Mouse (Mus musculus): ENCODE measurements around the gene Slc28a3. TPM values are rescaled to one million over a fixed set of nuclear protein-coding genes. Genes with fewer than 3 reads are reported as not detected.

The Slc28a3 gene
- polyA plus RNA-seq, 1 experiment, result not detected

- TF ChIP-seq POLR2A (IDR thresholded peaks at IDR 0.05; ENCODE audit: low read depth, low read length) (peak; percentile 25; the same call in 1 of the 2 replicates), CTCF (IDR thresholded peaks at IDR 0.05; ENCODE audit: borderline replicate concordance, insufficient read depth, low read length) (no peak)
- H3K4me3 ChIP-seq (ENCODE audit: insufficient read depth, low read length), result no peak overlapping the region
- H3K4me1 ChIP-seq (ENCODE audit: control insufficient read depth, insufficient read depth, low read length), result peaks cover 10% of the 10 kb centered on the region
- H3K27ac ChIP-seq (ENCODE audit: insufficient read depth, low read length), result peak overlapping the region; percentile 96
These were observed 76.3 kb downstream of the Slc28a3 start for GRCm38 (mm10) chr13:58534216-58534841.

DNA sequence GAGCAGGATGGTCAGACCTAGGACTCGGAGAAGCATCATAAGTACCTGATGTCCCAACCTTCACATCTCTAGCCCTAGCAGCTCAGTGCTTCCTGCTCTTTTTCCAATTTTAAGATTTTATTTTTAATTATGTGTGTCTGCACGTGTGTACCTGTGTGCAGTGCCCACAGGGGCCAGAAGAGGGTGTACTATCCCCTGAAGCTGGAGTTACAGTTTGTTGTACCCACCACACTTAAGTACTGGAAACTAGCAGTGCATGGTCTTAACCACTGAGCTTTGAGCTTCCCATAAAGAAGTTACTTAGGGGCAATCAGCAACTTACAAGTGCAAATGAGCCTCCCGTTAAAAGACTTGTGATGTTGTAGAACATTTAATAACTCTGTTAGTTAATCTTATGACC, 86.1 kb downstream of the Slc28a3 start:
- Histone ChIP-seq H3K4me3 (ENCODE audit: insufficient read depth, low read length) (no peak overlapping the region), H3K4me1 (ENCODE audit: control insufficient read depth, insufficient read depth, low read length) (peaks cover 3% of the 10 kb centered on the region; the same call in 1 of the 2 replicates), H3K27ac (ENCODE audit: insufficient read depth, low read length) (no peak overlapping the region)
- no peak for TF ChIP-seq POLR2A (IDR thresholded peaks at IDR 0.05; ENCODE audit: low read depth, low read length)
- TF ChIP-seq CTCF (IDR thresholded peaks at IDR 0.05; ENCODE audit: borderline replicate concordance, insufficient read depth, low read length), result no peak

DNA sequence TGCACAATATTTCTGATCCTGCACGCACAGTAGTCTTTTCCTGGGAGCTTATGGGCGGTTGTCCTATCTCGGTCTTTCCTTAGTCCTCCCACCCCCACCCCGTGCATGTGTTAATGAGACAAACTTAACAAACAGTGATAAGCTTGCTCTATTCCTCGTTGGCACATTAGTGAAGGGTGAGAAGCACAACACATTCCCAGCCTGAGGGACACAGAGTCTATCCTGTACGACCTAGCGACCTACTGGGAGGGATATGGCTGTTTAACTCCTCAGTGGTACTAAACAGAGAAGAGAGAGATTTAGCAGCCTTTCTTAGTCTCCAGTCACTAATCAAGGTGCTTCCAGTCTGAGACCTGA, 86.9 kb downstream of the Slc28a3 start:
- Histone ChIP-seq H3K4me3 (ENCODE audit: insufficient read depth, low read length) (no peak overlapping the region), H3K4me1 (ENCODE audit: control insufficient read depth, insufficient read depth, low read length) (peaks cover 3% of the 10 kb centered on the region; the same call in 1 of the 2 replicates), H3K27ac (ENCODE audit: insufficient read depth, low read length) (no peak overlapping the region)
- TF ChIP-seq POLR2A (IDR thresholded peaks at IDR 0.05; ENCODE audit: low read depth, low read length), result no peak
- no peak for TF ChIP-seq CTCF (IDR thresholded peaks at IDR 0.05; ENCODE audit: borderline replicate concordance, insufficient read depth, low read length)

- Histone ChIP-seq H3K4me3 (ENCODE audit: insufficient read depth, low read length) (no peak overlapping the region), H3K27ac (ENCODE audit: insufficient read depth, low read length) (no peak overlapping the region), H3K4me1 (ENCODE audit: control insufficient read depth, insufficient read depth, low read length) (peaks cover 3% of the 10 kb centered on the region; the same call in 1 of the 2 replicates)
- TF ChIP-seq CTCF (IDR thresholded peaks at IDR 0.05; ENCODE audit: borderline replicate concordance, insufficient read depth, low read length), result no peak
- no peak for TF ChIP-seq POLR2A (IDR thresholded peaks at IDR 0.05; ENCODE audit: low read depth, low read length)
These were observed 87.5 kb downstream of the Slc28a3 start for GRCm38 (mm10) chr13:58523011-58523760.

DNA sequence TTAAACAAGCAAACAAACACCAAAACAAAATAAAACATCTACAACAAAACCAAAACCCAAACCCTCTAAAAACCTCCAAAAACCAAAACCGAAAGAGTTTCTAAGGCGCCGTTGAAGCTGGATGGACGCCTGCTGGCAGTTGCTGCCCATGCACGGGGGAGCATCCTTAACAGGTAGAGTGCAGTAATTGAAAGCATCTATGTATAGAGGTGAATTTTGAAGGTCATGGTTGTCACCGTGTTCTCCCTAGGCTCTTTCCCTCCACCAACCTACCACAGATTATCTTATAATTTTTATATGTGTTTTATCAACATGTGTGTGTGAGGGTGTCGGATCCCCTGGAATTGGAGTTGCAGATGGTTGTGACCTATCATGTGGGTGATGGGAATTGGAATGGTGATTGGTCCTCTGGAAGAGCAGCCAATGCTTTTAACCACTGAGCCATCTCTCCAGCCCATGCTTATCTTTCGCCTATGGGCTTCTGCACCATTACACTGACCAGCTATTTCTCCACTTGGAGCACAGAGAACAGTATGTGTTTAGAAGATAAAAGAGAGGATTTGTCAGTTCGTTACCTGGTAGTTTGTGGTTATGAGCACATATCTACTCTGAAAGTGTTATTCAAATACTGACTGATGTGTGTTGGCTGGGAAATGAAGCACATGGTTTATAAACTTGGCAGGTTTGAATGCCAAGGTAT, 89.2 kb downstream of the Slc28a3 start:
- TF ChIP-seq CTCF (IDR thresholded peaks at IDR 0.05; ENCODE audit: borderline replicate concordance, insufficient read depth, low read length), result no peak
- TF ChIP-seq POLR2A (IDR thresholded peaks at IDR 0.05; ENCODE audit: low read depth, low read length), result no peak
- Histone ChIP-seq H3K4me1 (ENCODE audit: control insufficient read depth, insufficient read depth, low read length) (peaks cover 3% of the 10 kb centered on the region; the same call in 1 of the 2 replicates), H3K27ac (ENCODE audit: insufficient read depth, low read length) (no peak overlapping the region), H3K4me3 (ENCODE audit: insufficient read depth, low read length) (no peak overlapping the region)

DNA sequence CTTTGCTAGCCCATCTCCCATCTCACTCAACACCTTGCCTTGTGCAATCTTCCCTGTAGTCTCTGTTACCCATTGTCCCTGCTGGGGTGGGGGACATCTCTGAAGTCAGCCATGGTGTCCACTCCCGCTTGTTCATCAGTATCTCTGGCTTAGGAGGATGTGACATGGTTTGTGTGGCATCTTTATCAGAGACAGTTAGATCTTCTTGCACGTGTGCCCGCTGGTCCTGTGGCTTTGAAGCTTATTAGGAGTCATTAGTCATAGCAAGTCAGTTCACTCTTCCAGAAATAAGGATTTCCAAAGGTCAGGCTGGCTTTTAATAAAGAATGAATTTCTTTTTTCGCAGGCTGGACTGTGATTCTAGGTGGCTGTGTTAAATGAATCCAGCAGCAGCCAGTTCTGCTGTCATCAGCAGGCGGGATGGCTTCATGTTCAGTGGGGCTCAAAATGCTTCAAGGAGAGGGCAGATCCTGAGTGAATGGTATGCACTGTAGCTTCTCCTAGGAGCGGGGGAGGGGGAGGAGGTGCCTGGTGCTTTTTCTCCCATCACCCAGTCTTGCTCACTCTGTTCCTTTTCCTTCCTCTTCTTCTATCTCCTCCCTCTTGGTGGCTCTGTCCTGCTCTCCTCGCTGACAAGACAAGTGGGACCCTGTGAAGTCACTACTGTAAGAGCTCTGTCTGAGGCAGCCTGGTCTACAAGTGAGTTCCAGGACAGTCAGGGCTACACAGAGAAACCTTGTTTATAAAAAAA, 89.9 kb downstream of the Slc28a3 start:
- TF ChIP-seq CTCF (IDR thresholded peaks at IDR 0.05; ENCODE audit: borderline replicate concordance, insufficient read depth, low read length), result no peak
- TF ChIP-seq POLR2A (IDR thresholded peaks at IDR 0.05; ENCODE audit: low read depth, low read length), result no peak
- Histone ChIP-seq H3K4me3 (ENCODE audit: insufficient read depth, low read length) (no peak overlapping the region), H3K4me1 (ENCODE audit: control insufficient read depth, insufficient read depth, low read length) (peaks cover 3% of the 10 kb centered on the region; the same call in 1 of the 2 replicates), H3K27ac (ENCODE audit: insufficient read depth, low read length) (no peak overlapping the region)

DNA sequence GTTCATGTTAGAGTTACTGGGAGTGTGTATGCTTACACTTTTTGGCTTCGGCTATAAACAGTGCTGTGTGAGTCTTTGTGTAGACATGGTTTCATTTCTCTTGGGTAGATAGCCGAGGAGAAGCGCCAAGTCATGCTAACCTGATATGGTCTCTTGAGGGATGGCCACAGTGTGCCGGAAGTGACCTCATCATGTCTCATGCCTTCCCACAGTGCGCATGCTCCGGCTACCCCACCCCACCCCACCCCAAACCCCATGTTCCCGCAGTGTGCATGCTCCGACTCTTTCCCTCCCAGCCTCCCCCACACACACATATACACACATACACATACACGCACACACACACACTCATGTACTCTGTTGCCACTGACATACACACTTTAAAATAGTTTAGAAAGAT, 90.6 kb downstream of the Slc28a3 start:
- Histone ChIP-seq H3K4me1 (ENCODE audit: control insufficient read depth, insufficient read depth, low read length) (peaks cover 3% of the 10 kb centered on the region; the same call in 1 of the 2 replicates), H3K4me3 (ENCODE audit: insufficient read depth, low read length) (no peak overlapping the region), H3K27ac (ENCODE audit: insufficient read depth, low read length) (no peak overlapping the region)
- TF ChIP-seq CTCF (IDR thresholded peaks at IDR 0.05; ENCODE audit: borderline replicate concordance, insufficient read depth, low read length) (no peak), POLR2A (IDR thresholded peaks at IDR 0.05; ENCODE audit: low read depth, low read length) (no peak)

GRCm38 (mm10) chr13:58516277-58516676, 94.4 kb downstream of the Slc28a3 start:
- H3K27ac ChIP-seq (ENCODE audit: insufficient read depth, low read length), result no peak overlapping the region
- TF ChIP-seq POLR2A (IDR thresholded peaks at IDR 0.05; ENCODE audit: low read depth, low read length) (no peak), CTCF (IDR thresholded peaks at IDR 0.05; ENCODE audit: borderline replicate concordance, insufficient read depth, low read length) (0 out of 2 replicates have a peak, but pooled peaks have one; percentile 15)
- no peak overlapping the region for H3K4me3 ChIP-seq (ENCODE audit: insufficient read depth, low read length)
- H3K4me1 ChIP-seq (ENCODE audit: control insufficient read depth, insufficient read depth, low read length), result peaks cover 3% of the 10 kb centered on the region; the same call in 1 of the 2 replicates

GRCm38 (mm10) chr13:58515635-58516034, 95.0 kb downstream of the Slc28a3 start:
- H3K4me3 ChIP-seq (ENCODE audit: insufficient read depth, low read length), result no peak overlapping the region
- no peaks in the 10 kb centered on the region for H3K4me1 ChIP-seq (ENCODE audit: control insufficient read depth, insufficient read depth, low read length)
- TF ChIP-seq CTCF (IDR thresholded peaks at IDR 0.05; ENCODE audit: borderline replicate concordance, insufficient read depth, low read length) (no peak), POLR2A (IDR thresholded peaks at IDR 0.05; ENCODE audit: low read depth, low read length) (no peak)
- no peak overlapping the region for H3K27ac ChIP-seq (ENCODE audit: insufficient read depth, low read length)

All from embryonic fibroblast, embryonic 13.5 days (primary cell).